Mouse (Mus musculus) neural tube, embryonic 11.5 days (tissue): ENCODE data around the gene Gtf3c1. TPM values are rescaled to one million over a fixed set of nuclear protein-coding genes. Genes with fewer than 3 reads are reported as not detected.

ENCODE experiments used
- ATAC-seq: fragments of 200-750 bp; cut with Nextera tagmentation; 2 replicates; pipeline ENCODE4 v1.8.0; 2017; ENCODE audit warnings: moderate number of reproducible peaks, mild to moderate bottlenecking, moderate TSS enrichment, moderate library complexity; ENCODE audit not compliant: insufficient read depth, low FRiP score, low TSS enrichment
- DNase-seq: peaks from one replicate; pipeline ENCODE4 v3.0.0-alpha.2; 2015; ENCODE audit warnings: low spot score
- H3K27ac ChIP-seq: fragments of 300-500 bp; sonication (generic); 2 replicates; pipeline ENCODE4 v1.5.1; 2014; ENCODE audit warnings: low read depth, mild to moderate bottlenecking, low read length
- H3K27me3 ChIP-seq: fragments of 300-500 bp; sonication (generic); 2 replicates; pipeline ENCODE4 v1.6.1; 2014; ENCODE audit warnings: mild to moderate bottlenecking, low read length, mixed read lengths; ENCODE audit not compliant: control insufficient read depth, insufficient read depth
- H3K36me3 ChIP-seq: fragments of 300-500 bp; sonication (generic); 2 replicates; pipeline ENCODE4 v1.6.1; 2014; ENCODE audit warnings: mild to moderate bottlenecking, low read length, moderate library complexity, mixed read lengths; ENCODE audit not compliant: control insufficient read depth, insufficient read depth
- H3K4me1 ChIP-seq: fragments of 300-500 bp; sonication (generic); 2 replicates; pipeline ENCODE4 v1.6.1; 2014; ENCODE audit warnings: low read length, mixed read lengths; ENCODE audit not compliant: control insufficient read depth, insufficient read depth
- H3K4me2 ChIP-seq: fragments of 300-500 bp; sonication (generic); 2 replicates; pipeline ENCODE4 v1.6.1; 2014; ENCODE audit warnings: low read depth, mild to moderate bottlenecking, moderate library complexity
- H3K4me3 ChIP-seq: fragments of 300-500 bp; sonication (generic); 2 replicates; pipeline ENCODE4 v1.5.1; 2014; ENCODE audit warnings: low read depth, low read length
- H3K9ac ChIP-seq: fragments of 300-500 bp; sonication (generic); 2 replicates; pipeline ENCODE4 v1.6.1; 2014; ENCODE audit warnings: mild to moderate bottlenecking, low read length
- H3K9me3 ChIP-seq: fragments of 300-500 bp; sonication (generic); 2 replicates; pipeline ENCODE4 v1.6.1; 2016; ENCODE audit warnings: low read length; ENCODE audit not compliant: control insufficient read depth
- WGBS: fragments of 180-500 bp; shearing (Covaris S2); extraction: QIAGEN DNeasy Blood & Tissue Kit; methylation state at CpG from one replicate; pipeline ENCODE4 v1.1.7; 2014; 5-methylcytosine and 5-hydroxymethylcytosine counted together
- polyA plus RNA-seq: library from polyadenylated mRNA; unstranded; fragments of >200 nt; fragmentation: Nextera tagmentation; extraction: Ambion mirVana; gene quantifications from 2 replicates; pipeline ENCODE4 v1.2.1, GENCODE M21; 2014

Gtf3c1 gene
- polyA plus RNA-seq, 1 experiment from 2014 or later: 43.6 TPM

- Histone ChIP-seq H3K9me3 (no peaks in the 10 kb centered on the region), H3K4me3 (no peak overlapping the region), H3K4me1 (no peaks in the 10 kb centered on the region), H3K27me3 (no peaks in the 10 kb centered on the region), H3K36me3 (no peaks in the 10 kb centered on the region), H3K9ac (no peak overlapping the region), H3K27ac (no peak overlapping the region), H3K4me2 (no peak overlapping the region)
- ATAC-seq (no peak), DNase-seq (no peak)
- 88% methylated on average over 11 of the region's 11 CpGs for WGBS
Measured at GRCm38 (mm10) chr7:125597516-125598347, 109.8 kb downstream of the Gtf3c1 start.

GRCm38 (mm10) chr7:125597083-125597482, 110.5 kb downstream of the Gtf3c1 start:
- H3K36me3 ChIP-seq: no peaks in the 10 kb centered on the region
- H3K4me3 ChIP-seq: no peak overlapping the region
- H3K4me2 ChIP-seq: no peak overlapping the region
- ATAC-seq (no peak), DNase-seq (no peak)
- 91% methylated on average over 9 of the region's 9 CpGs for WGBS
- no peaks in the 10 kb centered on the region for H3K27me3 ChIP-seq
- no peak overlapping the region for H3K27ac ChIP-seq
- no peak overlapping the region for H3K9ac ChIP-seq
- H3K9me3 ChIP-seq: no peaks in the 10 kb centered on the region
- no peaks in the 10 kb centered on the region for H3K4me1 ChIP-seq

- WGBS: 77% methylated on average over 3 of the region's 3 CpGs
- H3K4me2 ChIP-seq: no peak overlapping the region
Measured at GRCm38 (mm10) chr7:125596406-125596805, 111.2 kb downstream of the Gtf3c1 start.

GRCm38 (mm10) chr7:125593831-125594230, 113.7 kb downstream of the Gtf3c1 start:
- 88% methylated on average over 4 of the region's 4 CpGs for WGBS
- DNase-seq (no peak), ATAC-seq (no peak)
- Histone ChIP-seq H3K9ac (no peak overlapping the region), H3K27ac (no peak overlapping the region), H3K4me1 (no peaks in the 10 kb centered on the region), H3K4me2 (no peak overlapping the region), H3K27me3 (no peaks in the 10 kb centered on the region), H3K9me3 (no peaks in the 10 kb centered on the region), H3K4me3 (no peak overlapping the region), H3K36me3 (no peaks in the 10 kb centered on the region)

More at GRCm38 (mm10) chr7:125596406-125596805, 111.2 kb downstream of the Gtf3c1 start:
- DNase-seq: no peak
- no peaks in the 10 kb centered on the region for H3K4me1 ChIP-seq
- no peak overlapping the region for H3K27ac ChIP-seq
- H3K36me3 ChIP-seq: no peaks in the 10 kb centered on the region
- no peaks in the 10 kb centered on the region for H3K27me3 ChIP-seq
- no peak for ATAC-seq
- no peak overlapping the region for H3K9ac ChIP-seq
- H3K4me3 ChIP-seq: no peak overlapping the region
- no peaks in the 10 kb centered on the region for H3K9me3 ChIP-seq

Other genes starting within 250 kb of the Gtf3c1 start
- 119 TPM in 2 replicates for gene Nsmce1, start 216.2 kb downstream of the Gtf3c1 start, polyA plus RNA-seq
- 3.3 and 4.5 TPM in 2 replicates for gene Il4ra, start 155.7 kb downstream of the Gtf3c1 start, polyA plus RNA-seq
- gene Il21r, start 104.4 kb downstream of the Gtf3c1 start, polyA plus RNA-seq: 0.25 and 0.42 TPM in 2 replicates
- gene D430042O09Rik, start 108 bp upstream of the Gtf3c1 start, polyA plus RNA-seq: 9.0 and 12.1 TPM in 2 replicates